Mouse (Mus musculus) splenic B cell, adult 2 months (primary cell): ENCODE results near the gene Gm42417.
"Not testable (repeated sequence)": the region's sequence is repeated elsewhere in the genome, so short reads cannot be mapped to it uniquely, and the experiment has no call there.

Experiments
- DNase-seq: peaks from one replicate; pipeline ENCODE4 v3.0.0-alpha.2; 2011; ENCODE audit warnings: low read depth, low spot score
- H3K27me3 ChIP-seq: 2 replicates; pipeline ENCODE4 v1.6.1; 2012; ENCODE audit warnings: mild to moderate bottlenecking, low read length, moderate library complexity, mixed read lengths; ENCODE audit not compliant: control insufficient read depth, poor library complexity, insufficient read depth, severe bottlenecking
- H3K36me3 ChIP-seq: 2 replicates; pipeline ENCODE4 v1.6.1; 2012; ENCODE audit warnings: mild to moderate bottlenecking, low read length, moderate library complexity, mixed read lengths; ENCODE audit not compliant: control insufficient read depth, poor library complexity, insufficient read depth, severe bottlenecking

The Gm42417 gene

GRCm38 (mm10) chr1:36542925-36543324 lies 3.7 kb upstream of the Gm42417 start:
- no peaks in the 10 kb centered on the region for H3K27me3 ChIP-seq
- H3K36me3 ChIP-seq, result peaks cover 4% of the 10 kb centered on the region
- DNase-seq, result no peak

GRCm38 (mm10) chr1:36541844-36542243 lies 2.6 kb upstream of the Gm42417 start:
- no peak for DNase-seq
- peaks cover 4% of the 10 kb centered on the region for H3K36me3 ChIP-seq
- no peaks in the 10 kb centered on the region for H3K27me3 ChIP-seq

DNA sequence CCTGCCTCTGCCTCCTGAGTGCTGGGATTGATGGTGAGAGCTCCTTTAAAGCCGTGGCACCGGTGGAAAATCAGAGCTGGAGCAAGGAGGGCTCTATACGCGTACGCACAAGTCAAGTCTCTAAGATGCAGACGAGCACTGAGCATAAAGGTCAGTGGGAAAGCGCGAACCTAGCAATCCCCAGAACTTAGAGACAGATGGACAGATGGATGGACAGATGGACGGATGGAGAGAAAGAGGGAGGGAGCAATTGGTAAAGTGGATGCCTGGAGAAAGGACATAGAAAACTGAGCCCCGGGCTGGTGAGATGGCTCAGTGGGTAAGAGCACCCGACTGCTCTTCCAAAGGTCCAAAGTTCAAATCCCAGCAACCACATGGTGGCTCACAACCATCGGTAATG lies 1.6 kb upstream of the Gm42417 start:
- Histone ChIP-seq H3K36me3 (peaks cover 4% of the 10 kb centered on the region), H3K27me3 (no peaks in the 10 kb centered on the region)
- DNase-seq, result no peak

GRCm38 (mm10) chr1:36540132-36540531 lies 903 bp upstream of the Gm42417 start:
- no peaks in the 10 kb centered on the region for H3K27me3 ChIP-seq
- peaks cover 4% of the 10 kb centered on the region for H3K36me3 ChIP-seq
- no peak for DNase-seq

GRCm38 (mm10) chr1:36538727-36539126 lies 502 bp downstream of the Gm42417 start:
- Histone ChIP-seq H3K27me3 (no peaks in the 10 kb centered on the region), H3K36me3 (peaks cover 2% of the 10 kb centered on the region)
- no peak for DNase-seq

DNA sequence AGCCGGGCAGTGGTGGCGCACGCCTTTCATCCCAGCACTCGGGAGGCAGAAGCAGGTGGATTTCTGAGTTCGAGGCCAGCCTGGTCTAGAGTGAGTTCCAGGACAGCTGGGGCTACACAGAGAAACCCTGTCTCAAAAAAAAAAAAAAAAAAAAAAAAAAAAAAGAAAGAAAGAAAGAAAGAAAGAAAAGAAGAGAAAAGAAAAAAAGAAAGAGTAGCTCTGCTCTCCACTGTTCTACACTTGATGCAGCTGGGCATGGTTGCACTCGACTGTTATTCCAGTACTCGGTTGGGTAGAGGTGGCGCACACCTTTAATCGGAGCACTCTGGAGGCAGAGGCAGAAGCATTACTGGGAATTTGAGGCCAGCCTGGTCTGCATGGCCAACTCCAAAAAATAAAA lies 2.4 kb downstream of the Gm42417 start, which contains the start of gene Ankrd23:
Gene Ankrd23, minus strand, starts transcription at position 101 of the 400 bp plus-strand sequence.
- not testable (repeated sequence) for H3K36me3 ChIP-seq, H3K27me3 ChIP-seq, DNase-seq

GRCm38 (mm10) chr1:36536397-36536728 lies 2.9 kb downstream of the Gm42417 start:
- Histone ChIP-seq H3K27me3 (no peaks in the 10 kb centered on the region), H3K36me3 (peaks cover 2% of the 10 kb centered on the region)
- no peak for DNase-seq

- peaks cover 3% of the 10 kb centered on the region for H3K36me3 ChIP-seq
- H3K27me3 ChIP-seq, result no peaks in the 10 kb centered on the region
- DNase-seq, result no peak
These were observed 3.5 kb downstream of the Gm42417 start for GRCm38 (mm10) chr1:36535477-36536396.

GRCm38 (mm10) chr1:36534595-36535058 lies 4.6 kb downstream of the Gm42417 start:
- Histone ChIP-seq H3K36me3 (peaks cover 2% of the 10 kb centered on the region; the same call in 1 of the 2 replicates), H3K27me3 (no peaks in the 10 kb centered on the region)
- DNase-seq, result no peak

DNA sequence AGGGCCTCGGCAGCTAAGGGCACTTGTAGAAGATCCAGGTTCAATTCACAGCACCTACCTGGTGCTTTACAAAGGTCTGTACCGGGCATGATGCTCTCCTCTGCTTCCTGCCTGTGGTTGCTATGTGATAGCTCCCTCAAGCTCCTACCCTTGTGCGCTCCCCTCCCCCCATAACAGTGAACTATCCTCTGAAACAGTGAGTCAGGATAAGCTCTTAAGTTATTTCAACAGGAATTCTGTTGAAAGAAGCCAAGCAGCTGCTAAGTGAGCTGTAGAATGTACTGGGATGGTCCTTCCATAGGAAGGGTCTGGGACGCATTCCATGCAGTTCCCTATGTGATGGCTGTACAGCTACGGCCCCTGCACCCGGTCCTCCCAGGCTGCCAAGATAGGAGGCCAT lies 5.7 kb downstream of the Gm42417 start:
- DNase-seq, result no peak
- Histone ChIP-seq H3K36me3 (peaks cover 2% of the 10 kb centered on the region; the same call in 1 of the 2 replicates), H3K27me3 (no peaks in the 10 kb centered on the region)

GRCm38 (mm10) chr1:36531461-36531860 lies 7.8 kb downstream of the Gm42417 start:
- no peak for DNase-seq
- Histone ChIP-seq H3K36me3 (peaks cover 2% of the 10 kb centered on the region), H3K27me3 (no peaks in the 10 kb centered on the region)

GRCm38 (mm10) chr1:36530962-36531361 lies 8.3 kb downstream of the Gm42417 start:
- Histone ChIP-seq H3K27me3 (no peaks in the 10 kb centered on the region), H3K36me3 (peaks cover 2% of the 10 kb centered on the region)
- DNase-seq, result no peak

DNA sequence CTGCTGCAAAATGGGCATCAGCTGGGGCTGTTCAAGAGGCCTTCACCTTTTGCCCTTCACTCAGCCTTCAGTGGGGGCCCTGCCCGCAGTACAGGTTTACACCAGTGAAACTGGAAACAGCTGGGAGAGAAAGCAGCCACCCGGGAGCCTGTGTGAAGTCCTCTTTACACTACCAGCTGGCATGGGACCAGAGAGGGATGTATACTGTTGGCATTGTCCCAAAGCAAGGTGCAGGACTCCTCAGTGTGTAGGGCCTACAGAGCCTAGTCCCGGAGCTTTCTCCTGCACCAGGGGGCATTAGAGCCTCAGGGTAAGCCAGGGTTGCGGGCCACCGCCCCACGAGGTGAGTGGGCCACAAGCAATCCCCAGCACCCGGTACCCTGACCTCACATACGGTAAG lies 8.7 kb downstream of the Gm42417 start:
- no peak for DNase-seq
- Histone ChIP-seq H3K36me3 (peaks cover 2% of the 10 kb centered on the region), H3K27me3 (no peaks in the 10 kb centered on the region)

GRCm38 (mm10) chr1:36529875-36530274 lies 9.4 kb downstream of the Gm42417 start:
- Histone ChIP-seq H3K27me3 (no peaks in the 10 kb centered on the region), H3K36me3 (peaks cover 2% of the 10 kb centered on the region)
- DNase-seq, result no peak

DNA sequence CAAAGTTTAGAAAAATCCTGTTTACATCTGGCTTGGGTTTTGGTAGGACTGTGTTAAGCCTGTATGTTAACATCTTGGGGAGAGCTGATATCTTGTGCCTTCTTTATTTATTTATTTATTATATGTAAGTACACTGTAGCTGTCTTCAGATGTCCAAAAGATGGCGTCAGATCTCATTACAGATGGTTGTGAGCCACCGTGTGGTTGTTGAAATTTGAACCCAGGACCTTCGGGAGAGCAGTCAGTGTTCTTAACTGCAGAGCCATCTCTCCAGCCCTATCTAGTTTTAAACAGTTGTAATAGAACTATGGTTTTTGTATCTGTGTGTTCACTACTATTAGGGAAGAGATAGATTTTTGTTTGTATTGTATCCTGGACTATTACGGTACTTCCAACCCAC lies 10.0 kb downstream of the Gm42417 start:
- peaks cover 2% of the 10 kb centered on the region for H3K36me3 ChIP-seq
- H3K27me3 ChIP-seq, result no peaks in the 10 kb centered on the region
- no peak for DNase-seq
